Mouse (Mus musculus) kidney, embryonic 15.5 days (tissue): ENCODE measurements around the gene Gnaq. TPM values are rescaled to one million over a fixed set of nuclear protein-coding genes. Genes with fewer than 3 reads are reported as not detected.

Experiments used
- ATAC-seq: fragments of 200-750 bp; cut with Nextera tagmentation; replicated peaks from 2 replicates; pipeline ENCODE4 v1.8.0; 2017; ENCODE audit warnings: moderate TSS enrichment; ENCODE audit not compliant: low FRiP score
- H3K27ac ChIP-seq: fragments of 300-500 bp; sonication (generic); 2 replicates; pipeline ENCODE4 v1.5.1; 2015; ENCODE audit warnings: mild to moderate bottlenecking, inconsistent platforms
- H3K27me3 ChIP-seq: fragments of 300-500 bp; sonication (generic); 2 replicates; pipeline ENCODE4 v1.6.1; 2015; ENCODE audit warnings: inconsistent platforms
- H3K36me3 ChIP-seq: fragments of 300-500 bp; sonication (generic); 2 replicates; pipeline ENCODE4 v1.6.1; 2015; ENCODE audit warnings: inconsistent platforms
- H3K4me1 ChIP-seq: fragments of 300-500 bp; sonication (generic); 2 replicates; pipeline ENCODE4 v1.6.1; 2015; ENCODE audit warnings: inconsistent platforms
- H3K4me2 ChIP-seq: fragments of 300-500 bp; sonication (generic); 2 replicates; pipeline ENCODE4 v1.6.1; 2015; ENCODE audit warnings: moderate library complexity, mild to moderate bottlenecking, inconsistent platforms
- H3K4me3 ChIP-seq: fragments of 300-500 bp; sonication (generic); replicated peaks from 2 replicates; pipeline ENCODE4 v1.5.1; 2015; ENCODE audit warnings: mild to moderate bottlenecking, inconsistent platforms
- H3K9ac ChIP-seq: fragments of 300-500 bp; sonication (generic); 2 replicates; pipeline ENCODE4 v1.6.1; 2015; ENCODE audit warnings: mild to moderate bottlenecking, inconsistent platforms
- H3K9me3 ChIP-seq: fragments of 300-500 bp; sonication (generic); replicated peaks from 2 replicates; pipeline ENCODE4 v1.6.1; 2016; ENCODE audit warnings: inconsistent platforms
- WGBS: fragments of 180-500 bp; shearing (Covaris S2); methylation state at CpG from one replicate; pipeline ENCODE4 v1.1.7; 2015; ENCODE audit warnings: mixed read lengths; 5-methylcytosine and 5-hydroxymethylcytosine counted together
- polyA plus RNA-seq: library from polyadenylated mRNA; unstranded; fragments of >200 nt; fragmentation: Nextera tagmentation; extraction: Ambion mirVana; gene quantifications from 2 replicates; pipeline ENCODE4 v1.2.1, GENCODE M21; 2015

Gnaq gene
- polyA plus RNA-seq, 1 experiment from 2014 or later = 36.2 TPM

- Histone ChIP-seq H3K4me3 (no peak overlapping the region), H3K27me3 (no peaks in the 10 kb centered on the region), H3K9me3 (no peaks in the 10 kb centered on the region), H3K4me1 (peaks cover 22% of the 10 kb centered on the region), H3K4me2 (no peak overlapping the region), H3K9ac (no peak overlapping the region), H3K36me3 (no peaks in the 10 kb centered on the region), H3K27ac (no peak overlapping the region)
- no peak for ATAC-seq
- 59% methylated on average over 7 of the region's 7 CpGs for whole genome bisulfite sequencing
Observed at GRCm38 (mm10) chr19:16204776-16205680, 72.4 kb downstream of the Gnaq start.

GRCm38 (mm10) chr19:16209616-16210015, 77.0 kb downstream of the Gnaq start:
- H3K36me3 ChIP-seq = no peaks in the 10 kb centered on the region
- peaks cover 18% of the 10 kb centered on the region for H3K4me1 ChIP-seq
- H3K27ac ChIP-seq = no peak overlapping the region
- no peaks in the 10 kb centered on the region for H3K27me3 ChIP-seq
- no peak overlapping the region for H3K4me2 ChIP-seq
- H3K9me3 ChIP-seq = no peaks in the 10 kb centered on the region
- 91% methylated on average over 2 of the region's 2 CpGs for WGBS
- H3K9ac ChIP-seq = no peak overlapping the region
- H3K4me3 ChIP-seq = no peak overlapping the region
- no peak for ATAC-seq

GRCm38 (mm10) chr19:16214946-16215345, 82.3 kb downstream of the Gnaq start:
- ATAC-seq = no peak
- 71% methylated on average over 6 of the region's 6 CpGs for WGBS

GRCm38 (mm10) chr19:16215430-16216016, 82.9 kb downstream of the Gnaq start:
- H3K4me2 ChIP-seq = no peak overlapping the region
- H3K4me3 ChIP-seq = no peak overlapping the region
- no peak for ATAC-seq
- H3K36me3 ChIP-seq = peaks cover 10% of the 10 kb centered on the region
- WGBS = 96% methylated on average over 2 of the region's 2 CpGs
- H3K4me1 ChIP-seq = 0 out of 2 replicates have a peak, but pooled peaks cover 6% of the 10 kb centered on the region
- H3K27ac ChIP-seq = no peak overlapping the region
- no peaks in the 10 kb centered on the region for H3K9me3 ChIP-seq
- H3K27me3 ChIP-seq = no peaks in the 10 kb centered on the region
- no peak overlapping the region for H3K9ac ChIP-seq

More at GRCm38 (mm10) chr19:16214946-16215345, 82.3 kb downstream of the Gnaq start:
- H3K9me3 ChIP-seq = no peaks in the 10 kb centered on the region
- H3K4me1 ChIP-seq = 0 out of 2 replicates have a peak, but pooled peaks cover 6% of the 10 kb centered on the region
- no peak overlapping the region for H3K9ac ChIP-seq
- no peaks in the 10 kb centered on the region for H3K27me3 ChIP-seq
- H3K4me3 ChIP-seq = no peak overlapping the region
- no peak overlapping the region for H3K27ac ChIP-seq
- no peak overlapping the region for H3K4me2 ChIP-seq
- peaks cover 8% of the 10 kb centered on the region for H3K36me3 ChIP-seq

GRCm38 (mm10) chr19:16219978-16220377, 87.3 kb downstream of the Gnaq start:
- Histone ChIP-seq H3K36me3 (peaks cover 31% of the 10 kb centered on the region), H3K4me1 (0 out of 2 replicates have a peak, but pooled peaks cover 5% of the 10 kb centered on the region), H3K4me3 (no peak overlapping the region), H3K27ac (no peak overlapping the region), H3K27me3 (no peaks in the 10 kb centered on the region), H3K9me3 (no peaks in the 10 kb centered on the region), H3K9ac (no peak overlapping the region), H3K4me2 (no peak overlapping the region)
- ATAC-seq = no peak
- 82% methylated on average over 4 of the region's 4 CpGs for WGBS

GRCm38 (mm10) chr19:16222526-16222925, 89.9 kb downstream of the Gnaq start:
- peaks cover 46% of the 10 kb centered on the region for H3K36me3 ChIP-seq
- ATAC-seq = no peak
- no peak overlapping the region for H3K9ac ChIP-seq
- H3K27me3 ChIP-seq = no peaks in the 10 kb centered on the region
- no peak overlapping the region for H3K4me3 ChIP-seq
- no peaks in the 10 kb centered on the region for H3K9me3 ChIP-seq
- H3K4me1 ChIP-seq = 0 out of 2 replicates have a peak, but pooled peaks cover 4% of the 10 kb centered on the region
- WGBS = 53% methylated on average over 3 of the region's 3 CpGs
- no peak overlapping the region for H3K4me2 ChIP-seq
- 0 out of 2 replicates have a peak overlapping the region, but pooled peaks have one; percentile 18 for H3K27ac ChIP-seq

GRCm38 (mm10) chr19:16223126-16223525, 90.5 kb downstream of the Gnaq start:
- 0 out of 2 replicates have a peak, but pooled peaks cover 4% of the 10 kb centered on the region for H3K4me1 ChIP-seq
- H3K36me3 ChIP-seq = peaks cover 46% of the 10 kb centered on the region
- H3K27me3 ChIP-seq = no peaks in the 10 kb centered on the region
- 94% methylated on average over 3 of the region's 3 CpGs for WGBS
- H3K9ac ChIP-seq = no peak overlapping the region
- H3K9me3 ChIP-seq = no peaks in the 10 kb centered on the region
- no peak overlapping the region for H3K4me2 ChIP-seq
- no peak for ATAC-seq
- peak overlapping the region; percentile 18; the same call in 1 of the 2 replicates for H3K27ac ChIP-seq
- no peak overlapping the region for H3K4me3 ChIP-seq

GRCm38 (mm10) chr19:16224831-16225230, 92.2 kb downstream of the Gnaq start:
- no peak for ATAC-seq
- H3K4me2 ChIP-seq = no peak overlapping the region

GRCm38 (mm10) chr19:16231584-16231983, 99.0 kb downstream of the Gnaq start:
- no peak overlapping the region for H3K4me2 ChIP-seq
- H3K36me3 ChIP-seq = peaks cover 3% of the 10 kb centered on the region
- peaks cover 14% of the 10 kb centered on the region for H3K4me1 ChIP-seq
- H3K9ac ChIP-seq = no peak overlapping the region
- WGBS = 69% methylated on average over 1 of the region's 1 CpGs
- H3K9me3 ChIP-seq = no peaks in the 10 kb centered on the region
- H3K4me3 ChIP-seq = no peak overlapping the region
- no peaks in the 10 kb centered on the region for H3K27me3 ChIP-seq
- ATAC-seq = no peak
- no peak overlapping the region for H3K27ac ChIP-seq

More at GRCm38 (mm10) chr19:16224831-16225230, 92.2 kb downstream of the Gnaq start:
- Histone ChIP-seq H3K27me3 (no peaks in the 10 kb centered on the region), H3K36me3 (peaks cover 40% of the 10 kb centered on the region), H3K9ac (no peak overlapping the region), H3K4me3 (no peak overlapping the region), H3K9me3 (no peaks in the 10 kb centered on the region), H3K27ac (0 out of 2 replicates have a peak overlapping the region, but pooled peaks have one; percentile 16), H3K4me1 (0 out of 2 replicates have a peak, but pooled peaks cover 2% of the 10 kb centered on the region)
- 62% methylated on average over 2 of the region's 2 CpGs for WGBS

GRCm38 (mm10) chr19:16235594-16235993, 103.0 kb downstream of the Gnaq start:
- peak; percentile 73 for ATAC-seq
- no peaks in the 10 kb centered on the region for H3K9me3 ChIP-seq
- H3K36me3 ChIP-seq = no peaks in the 10 kb centered on the region
- no peaks in the 10 kb centered on the region for H3K27me3 ChIP-seq
- no peak overlapping the region for H3K4me3 ChIP-seq
- H3K4me1 ChIP-seq = peaks cover 38% of the 10 kb centered on the region
- no peak overlapping the region for H3K9ac ChIP-seq
- H3K27ac ChIP-seq = no peak overlapping the region
- WGBS = 52% methylated on average over 8 of the region's 8 CpGs
- no peak overlapping the region for H3K4me2 ChIP-seq

GRCm38 (mm10) chr19:16237034-16237433, 104.4 kb downstream of the Gnaq start:
- Histone ChIP-seq H3K27ac (no peak overlapping the region), H3K4me2 (no peak overlapping the region), H3K9me3 (no peaks in the 10 kb centered on the region), H3K4me1 (peaks cover 49% of the 10 kb centered on the region), H3K27me3 (no peaks in the 10 kb centered on the region), H3K9ac (no peak overlapping the region), H3K4me3 (no peak overlapping the region), H3K36me3 (no peaks in the 10 kb centered on the region)
- WGBS = 95% methylated on average over 1 of the region's 1 CpGs
- ATAC-seq = no peak

- H3K27ac ChIP-seq = no peak overlapping the region
- H3K27me3 ChIP-seq = no peaks in the 10 kb centered on the region
- H3K4me2 ChIP-seq = no peak overlapping the region
- H3K9ac ChIP-seq = no peak overlapping the region
- H3K4me3 ChIP-seq = no peak overlapping the region
- ATAC-seq = no peak
- H3K36me3 ChIP-seq = no peaks in the 10 kb centered on the region
- H3K4me1 ChIP-seq = peaks cover 59% of the 10 kb centered on the region
- WGBS = 64% methylated on average over 4 of the region's 4 CpGs
- no peaks in the 10 kb centered on the region for H3K9me3 ChIP-seq
Observed at GRCm38 (mm10) chr19:16238072-16238471, 105.4 kb downstream of the Gnaq start.
